Mouse (Mus musculus) olfactory bulb, adult 2 months (tissue): ENCODE measurements at regions not wholly inside any gene's neighbourhood (a gene's known extent, or its start where the extent isn't known, plus 50 kb on each side); places are given as distances from the start of the nearest gene placed in this dataset.

Experiments used
- CTCF ChIP-seq: fragments of 200-500 bp; IDR thresholded peaks from 2 replicates; pipeline ENCODE4 v1.5.1; 2012; ENCODE audit warnings: low read depth, mild to moderate bottlenecking, low read length, moderate library complexity; ENCODE audit not compliant: insufficient read depth
- POLR2A ChIP-seq: fragments of 200-500 bp; IDR thresholded peaks from 2 replicates; pipeline ENCODE4 v1.6.1; 2012; ENCODE audit warnings: mild to moderate bottlenecking, low read depth, low read length, moderate library complexity; ENCODE audit not compliant: insufficient read depth

GRCm38 (mm10) chr13:44101161-44101560 lies 316.6 kb downstream of the Cd83 start:
- TF ChIP-seq CTCF (no peak), POLR2A (no peak)
